Mouse (Mus musculus): ENCODE measurements around the gene Tln2.
"Not testable (repeated sequence)": the region's sequence is repeated elsewhere in the genome, so short reads cannot be mapped to it uniquely, and the experiment has no call there.

The Tln2 gene

DNA sequence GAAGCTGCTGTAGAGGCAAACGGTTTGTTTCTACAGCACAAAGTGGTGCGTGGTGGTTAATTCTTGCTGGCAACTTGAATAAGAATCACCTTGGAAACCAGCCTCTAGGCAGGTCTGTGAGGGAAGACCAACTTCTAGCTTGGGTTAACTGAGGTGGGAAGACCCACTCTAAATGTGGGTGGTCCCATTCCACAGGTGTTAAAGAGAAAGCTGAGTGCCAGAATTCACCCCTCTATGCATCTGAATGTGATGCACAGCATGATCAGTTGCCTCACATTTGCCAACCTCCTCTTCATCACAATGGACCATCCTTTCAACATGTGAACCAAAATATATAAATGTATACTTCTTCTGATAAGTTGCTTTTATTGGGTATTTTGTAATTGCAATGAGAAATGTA, 197.4 kb downstream of the Tln2 start:
- no peak for DNase-seq (ENCODE audit: extremely low read depth, low read depth)

DNA sequence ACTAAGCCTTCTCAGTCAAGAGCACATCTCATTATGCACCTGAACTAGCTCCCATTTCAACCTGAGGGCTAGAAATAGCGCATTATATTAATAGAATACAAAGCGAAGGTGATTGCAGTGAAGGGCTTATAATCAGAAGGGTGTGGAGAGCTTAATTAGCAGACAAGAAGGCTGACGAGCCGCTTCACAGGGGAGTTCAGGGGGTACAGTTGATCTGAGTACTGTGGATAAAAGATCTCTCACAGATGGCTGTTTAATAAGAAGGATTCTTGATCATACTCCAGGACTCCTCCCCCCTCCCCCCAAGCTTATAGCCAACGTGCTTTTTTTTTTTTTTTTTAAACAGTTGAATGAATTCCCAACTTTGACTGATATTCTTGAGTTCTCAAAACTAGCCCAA, 198.0 kb downstream of the Tln2 start:
- DNase-seq (ENCODE audit: extremely low read depth, low read depth), result no peak

DNA sequence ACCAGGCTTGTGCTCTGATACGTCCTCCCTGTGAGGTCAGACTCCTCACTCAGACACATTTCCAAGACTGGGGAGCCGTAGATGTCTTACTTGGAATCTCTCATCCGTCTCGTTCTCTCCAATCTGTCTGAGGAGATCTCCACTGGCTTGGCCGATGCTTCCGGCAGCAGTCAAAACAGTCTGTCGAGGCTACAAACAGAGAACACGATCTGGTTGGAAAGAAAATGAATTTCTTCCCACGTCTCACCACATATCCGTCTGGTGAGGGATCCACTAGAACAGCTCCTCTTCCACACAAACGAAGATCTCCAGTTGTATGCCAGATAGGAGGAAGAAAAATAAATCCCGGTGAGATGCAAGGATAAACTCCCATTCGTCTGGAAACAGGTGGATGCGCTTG, 205.1 kb downstream of the Tln2 start:
- DNase-seq (ENCODE audit: extremely low read depth, low read depth), result no peak

DNA sequence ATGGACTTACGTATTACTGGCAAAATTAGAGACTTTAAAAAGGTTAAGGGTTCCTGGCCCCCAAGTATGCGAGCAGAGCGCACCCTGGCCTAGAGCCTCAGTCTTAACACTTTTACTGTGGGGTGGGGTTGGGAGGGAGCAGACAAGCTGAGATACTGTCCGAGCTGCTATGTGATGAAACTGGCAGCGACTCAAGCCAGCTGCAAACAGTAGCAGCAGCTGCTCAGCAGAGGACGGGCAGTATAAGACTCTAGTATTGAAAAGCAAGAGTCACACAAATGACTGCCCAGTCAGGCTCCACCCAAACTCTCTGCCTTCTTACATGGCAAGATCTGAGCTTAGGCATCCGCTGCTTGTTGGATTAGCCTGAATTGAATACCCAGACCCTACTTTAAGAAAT, 206.1 kb downstream of the Tln2 start:
- no peak for DNase-seq (ENCODE audit: extremely low read depth, low read depth)

DNA sequence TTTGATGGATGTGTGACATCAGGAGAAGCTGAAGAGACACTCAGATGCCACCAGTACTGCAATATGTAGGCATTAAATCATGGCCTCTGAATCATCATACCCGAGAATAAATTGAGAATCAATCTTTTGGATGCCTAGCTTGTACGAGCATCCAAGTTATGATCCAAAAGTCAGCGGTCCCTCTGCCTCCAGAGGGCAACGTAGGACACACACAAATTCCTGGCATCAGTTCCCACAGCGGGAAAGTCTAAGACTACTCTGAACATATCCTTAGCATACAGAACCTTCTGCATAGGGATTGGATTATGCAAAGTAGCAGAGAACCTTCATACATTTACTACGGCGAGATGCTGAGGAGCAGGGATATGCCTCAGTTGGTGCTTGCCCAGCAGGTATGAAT, 210.5 kb downstream of the Tln2 start:
- DNase-seq (ENCODE audit: extremely low read depth, low read depth), result no peak

DNA sequence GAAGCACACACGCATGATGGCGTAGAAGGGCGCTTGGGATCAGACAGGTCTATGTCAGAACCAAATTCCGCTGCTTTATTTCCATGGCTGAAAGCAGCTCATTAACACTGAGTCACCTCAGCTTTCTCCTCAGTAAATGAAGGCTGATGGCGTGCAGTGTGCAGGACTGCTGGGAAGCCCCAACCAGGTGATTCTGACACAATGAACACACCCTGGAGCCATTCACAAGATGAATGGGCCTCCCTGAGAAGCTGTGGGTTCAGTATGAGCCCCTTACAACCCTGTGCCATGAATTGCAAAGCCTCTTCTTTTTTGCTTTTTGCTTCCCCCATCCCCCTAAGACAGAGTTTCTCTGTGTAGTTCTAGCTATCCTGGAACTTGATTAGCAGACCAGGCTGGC, 212.3 kb downstream of the Tln2 start:
- no peak for DNase-seq (ENCODE audit: extremely low read depth, low read depth)

DNA sequence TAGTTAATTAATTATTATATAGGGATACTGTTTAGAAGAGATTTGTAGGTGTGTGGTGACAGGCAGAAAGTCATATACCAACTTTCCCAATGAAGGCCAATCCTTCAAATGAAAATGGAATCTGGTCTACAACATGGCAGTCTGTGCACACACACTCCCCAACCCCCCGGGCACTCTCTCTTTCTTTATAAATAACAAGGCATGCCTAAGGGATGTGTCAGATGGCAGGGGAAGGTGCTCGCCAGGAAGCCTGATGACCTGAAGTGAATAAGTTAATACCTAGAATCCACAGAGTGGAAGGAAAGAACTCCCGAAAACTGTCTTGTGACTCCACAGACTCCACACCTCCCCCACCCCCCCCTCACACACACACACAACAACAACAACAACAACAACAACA, 228.2 kb downstream of the Tln2 start:
- DNase-seq (ENCODE audit: extremely low read depth, low read depth), result no peak

DNA sequence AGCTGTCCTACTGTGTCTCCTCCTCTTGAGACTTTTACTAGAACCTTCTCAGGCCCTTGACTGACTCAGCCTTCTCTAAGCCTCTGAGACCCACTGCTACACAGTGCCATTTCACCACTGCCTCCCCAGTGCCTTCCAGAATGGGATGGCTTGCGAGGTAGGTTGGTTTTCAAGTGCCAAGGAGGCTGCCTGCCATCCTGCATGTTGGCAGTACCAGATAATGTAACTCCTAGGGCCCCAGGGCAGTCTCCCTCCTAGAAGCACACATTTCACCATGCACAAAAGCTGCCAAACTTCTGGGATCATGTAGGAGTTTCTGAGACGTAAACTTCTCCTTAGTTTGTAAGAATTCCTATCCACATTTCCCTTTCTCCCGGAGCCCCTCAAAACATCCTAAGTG, 231.1 kb downstream of the Tln2 start:
- DNase-seq (ENCODE audit: extremely low read depth, low read depth), result no peak

DNA sequence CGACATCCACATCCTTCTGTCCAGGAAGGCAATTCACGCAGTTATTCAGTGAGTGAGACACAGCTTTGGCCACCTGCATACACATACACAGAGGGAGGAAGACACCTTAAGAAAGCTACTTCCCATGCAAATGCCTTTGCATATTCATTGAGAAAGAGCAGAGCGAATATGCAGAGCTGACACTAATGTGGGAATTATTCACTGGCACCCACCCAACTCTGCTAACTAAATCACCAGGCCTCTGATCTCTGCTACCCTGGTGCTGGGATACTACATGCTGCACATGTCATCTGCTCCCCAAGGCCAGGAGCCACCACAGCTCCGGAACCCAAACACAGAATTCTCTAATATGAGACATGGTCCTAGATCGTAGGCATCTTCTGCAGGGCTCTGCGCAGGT, 237.6 kb downstream of the Tln2 start:
- no peak for DNase-seq (ENCODE audit: extremely low read depth, low read depth)

DNA sequence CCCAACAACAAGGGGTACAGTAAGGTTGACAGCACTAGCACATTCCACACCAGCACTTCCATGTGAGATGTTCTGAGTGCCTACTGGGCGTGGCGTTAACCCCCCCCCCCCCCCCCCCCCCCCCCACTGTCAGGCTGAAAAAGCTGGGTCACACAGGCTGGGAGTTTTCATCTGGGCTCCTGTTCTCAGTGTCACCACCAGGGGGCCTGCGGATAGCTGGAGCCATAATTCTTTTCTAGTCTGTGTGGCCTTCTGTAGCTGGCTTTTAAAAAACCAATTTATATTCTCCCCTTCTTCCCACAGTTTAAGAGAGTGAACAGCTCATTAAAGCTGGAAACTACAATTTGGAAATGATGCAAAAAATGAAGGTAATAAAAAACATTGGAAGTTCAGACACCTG, 244.1 kb downstream of the Tln2 start:
- no peak for DNase-seq (ENCODE audit: extremely low read depth, low read depth)

DNA sequence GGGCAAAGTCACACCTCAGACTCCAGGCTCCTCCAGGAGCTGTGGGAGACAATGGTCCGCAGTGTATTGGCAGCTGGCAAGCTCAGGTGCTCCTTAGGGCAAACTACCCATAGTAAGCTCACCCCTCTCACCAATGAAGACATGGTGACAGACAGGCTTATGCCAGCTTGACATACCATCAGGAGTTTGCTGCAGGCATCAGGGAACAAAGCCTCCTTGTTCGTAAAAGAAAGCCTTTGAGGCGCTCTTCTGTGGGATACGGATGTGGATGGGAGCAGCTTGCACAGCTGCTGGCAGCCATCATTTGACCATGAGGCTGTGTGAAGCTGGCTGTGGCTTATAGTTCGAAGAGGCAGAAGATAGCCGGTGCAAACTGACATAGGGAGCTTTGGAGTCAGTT, 254.5 kb downstream of the Tln2 start:
- DNase-seq (ENCODE audit: extremely low read depth, low read depth), result no peak

DNA sequence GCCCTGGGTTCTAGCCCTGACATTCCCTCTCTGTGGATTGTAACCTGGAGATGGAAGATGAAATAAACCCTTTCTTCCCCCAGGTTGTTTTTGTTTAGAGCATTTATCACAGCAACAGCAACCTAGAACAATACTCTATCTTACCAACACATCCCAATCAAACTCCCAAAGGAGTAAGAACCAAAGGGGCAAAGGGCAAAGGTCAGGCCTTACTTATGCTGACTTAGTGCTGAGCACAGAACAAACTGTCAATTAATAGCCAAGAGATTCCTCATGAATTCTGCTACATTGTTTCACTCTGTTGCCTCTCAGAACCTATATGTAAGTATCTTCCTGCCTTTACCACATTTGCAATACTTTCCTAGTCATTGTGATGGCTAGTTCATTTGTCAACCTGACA, 255.5 kb downstream of the Tln2 start:
- no peak for DNase-seq (ENCODE audit: extremely low read depth, low read depth)

DNA sequence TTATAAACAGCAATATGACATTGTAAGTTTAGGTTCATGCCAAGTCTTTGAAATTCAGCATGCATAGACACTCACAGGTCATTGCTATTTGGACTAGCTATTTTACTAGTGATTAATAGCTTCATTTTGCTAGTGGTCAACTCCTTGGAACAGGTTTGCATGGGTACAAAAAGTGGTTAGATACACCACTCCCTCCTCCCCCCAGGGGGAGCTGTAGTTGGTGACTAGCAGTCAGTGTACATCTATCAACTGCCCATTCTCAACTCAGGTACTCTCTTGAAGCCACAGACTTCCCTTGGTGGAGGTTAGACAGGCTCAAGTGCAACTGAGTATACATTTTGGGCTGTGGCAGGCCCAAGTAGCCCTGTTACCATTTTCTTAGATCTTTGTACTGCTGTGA, 256.5 kb downstream of the Tln2 start:
- no peak for DNase-seq (ENCODE audit: extremely low read depth, low read depth)

DNA sequence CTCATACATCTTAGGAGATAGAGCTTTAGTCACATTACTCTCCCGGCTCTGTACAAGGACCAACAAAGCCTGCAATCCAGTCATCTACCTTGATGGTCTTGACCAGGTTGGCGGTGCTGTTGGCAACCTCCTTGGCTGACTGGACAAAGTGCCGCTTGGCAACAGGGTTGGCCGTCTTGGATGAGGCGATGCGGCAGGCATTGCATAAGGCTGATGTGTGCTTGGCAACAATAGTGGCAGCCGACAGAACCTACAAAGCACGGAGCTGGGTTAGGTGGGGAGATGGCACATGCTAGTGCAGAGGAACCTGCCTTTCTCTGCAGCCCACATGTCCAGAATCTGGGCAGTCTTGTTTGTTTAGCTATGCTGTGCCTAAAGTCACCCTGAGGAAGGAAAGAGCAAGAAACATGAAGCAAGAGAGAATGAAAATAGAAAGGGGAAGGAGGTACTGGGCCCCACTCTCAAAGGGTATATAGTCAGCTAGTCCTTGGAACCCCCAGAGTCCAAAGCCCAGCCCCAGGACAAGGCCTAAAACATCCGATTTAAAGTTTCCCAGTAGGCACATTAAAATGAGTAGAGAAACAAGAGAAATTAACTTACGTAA, 257.0 kb downstream of the Tln2 start:
- no peak for DNase-seq (ENCODE audit: extremely low read depth, low read depth)

DNA sequence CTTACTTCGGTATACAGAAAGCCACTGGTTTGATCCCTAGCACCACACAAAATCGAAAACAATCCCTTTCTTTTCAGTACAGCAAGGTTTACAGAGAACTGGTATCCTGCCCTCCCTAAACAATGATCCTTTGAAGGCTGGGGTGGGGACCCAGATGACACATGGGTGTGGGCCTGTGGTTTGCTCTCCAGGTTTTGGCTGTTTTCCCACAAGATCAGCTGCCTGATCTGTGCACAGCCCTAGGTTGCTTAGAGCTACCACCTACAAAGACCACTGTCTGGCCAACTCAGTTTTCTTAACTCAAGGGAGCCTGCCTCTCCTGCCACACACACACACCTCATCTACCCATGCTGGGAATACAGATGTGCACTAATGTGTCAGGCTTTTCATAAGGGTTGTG, 257.9 kb downstream of the Tln2 start:
- DNase-seq (ENCODE audit: extremely low read depth, low read depth), result no peak

DNA sequence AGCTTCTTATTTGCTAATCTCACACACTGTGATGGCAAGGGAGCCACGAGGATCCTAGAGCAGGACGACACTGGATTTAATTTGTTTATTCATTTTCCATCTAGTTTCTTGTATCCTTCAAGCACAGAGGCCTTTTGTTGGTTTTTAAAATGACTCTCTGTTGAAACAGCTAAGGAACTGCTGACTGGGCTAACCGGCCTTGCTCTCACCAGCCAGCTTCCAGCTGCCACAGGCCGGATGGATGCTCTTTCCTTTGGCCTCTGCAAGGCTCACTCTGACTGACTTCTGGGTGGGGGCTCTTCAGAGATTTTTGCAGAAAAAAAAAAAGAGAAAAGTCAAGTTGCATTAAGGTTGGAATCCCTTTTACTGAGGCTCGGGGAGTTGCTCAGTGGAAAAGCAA, 258.7 kb downstream of the Tln2 start:
- no peak for DNase-seq (ENCODE audit: extremely low read depth, low read depth)

DNA sequence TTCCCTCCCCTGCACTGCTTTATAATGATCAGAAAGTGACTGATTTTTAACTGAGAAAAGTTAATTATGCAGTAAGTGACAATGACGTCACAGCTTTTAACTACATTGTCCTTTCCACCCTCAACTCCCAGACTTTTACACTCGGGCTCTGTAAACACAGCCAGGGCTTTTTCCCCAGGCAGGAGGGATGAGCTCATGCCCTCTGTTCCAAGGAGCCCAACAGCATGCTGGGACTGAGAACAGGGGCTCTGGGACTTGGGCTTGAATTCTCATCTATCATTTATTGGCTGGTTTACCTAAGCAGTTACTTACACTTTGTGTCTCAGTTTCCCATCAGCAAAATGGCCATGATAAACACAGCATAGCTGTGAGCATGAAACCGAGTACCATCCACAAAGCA, 259.2 kb downstream of the Tln2 start:
- DNase-seq (ENCODE audit: extremely low read depth, low read depth), result no peak

DNA sequence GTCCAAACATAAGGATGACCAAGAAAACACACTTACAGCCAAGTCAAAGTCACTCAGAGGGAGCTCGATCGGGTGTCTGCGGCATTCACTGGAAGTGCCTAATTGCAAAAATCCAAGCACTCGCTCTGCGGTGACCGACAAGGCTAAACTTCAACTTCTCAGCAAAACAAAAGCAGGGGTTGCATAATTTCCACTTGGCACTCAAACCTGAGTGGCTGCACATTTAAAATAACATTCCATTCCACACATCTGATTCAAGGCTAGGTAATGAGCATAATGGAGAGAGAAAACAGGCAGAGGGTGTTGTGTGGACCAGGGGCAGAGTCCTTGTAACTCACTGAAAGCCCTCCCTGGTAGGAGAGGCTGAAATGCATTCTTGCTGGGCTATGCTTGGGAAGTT, 260.3 kb downstream of the Tln2 start:
- no peak for DNase-seq (ENCODE audit: extremely low read depth, low read depth)

DNA sequence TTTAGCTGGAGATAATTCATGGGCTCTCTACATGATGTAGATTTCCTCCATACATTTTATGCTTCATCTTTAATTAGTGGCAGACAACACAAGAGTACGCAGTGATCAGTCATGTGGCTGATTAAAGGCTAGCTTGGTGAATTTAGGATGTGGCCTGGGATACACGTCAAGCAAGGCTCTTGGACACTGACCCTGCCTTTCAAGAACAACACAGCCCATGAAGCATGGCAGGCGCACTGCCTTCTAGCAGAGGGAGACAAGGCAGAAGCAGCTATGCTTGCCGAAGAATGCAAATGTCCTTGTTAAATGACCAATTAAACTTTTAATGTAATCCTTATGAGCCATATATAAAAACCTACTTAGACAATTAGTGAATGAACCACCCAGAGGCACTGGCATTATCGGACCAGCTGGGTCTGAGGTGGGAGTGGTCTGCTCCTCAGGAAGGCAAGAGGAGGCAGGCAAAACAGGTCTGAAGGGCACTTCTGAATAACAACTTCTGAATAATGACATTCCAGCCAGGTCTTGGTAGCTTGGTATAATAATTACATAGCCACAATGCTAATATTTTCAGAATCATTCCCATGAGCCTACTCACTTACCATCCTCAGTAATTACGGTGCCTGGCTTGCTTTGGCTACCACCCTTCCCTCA, 262.1 kb downstream of the Tln2 start:
- DNase-seq (ENCODE audit: extremely low read depth, low read depth), result no peak

DNA sequence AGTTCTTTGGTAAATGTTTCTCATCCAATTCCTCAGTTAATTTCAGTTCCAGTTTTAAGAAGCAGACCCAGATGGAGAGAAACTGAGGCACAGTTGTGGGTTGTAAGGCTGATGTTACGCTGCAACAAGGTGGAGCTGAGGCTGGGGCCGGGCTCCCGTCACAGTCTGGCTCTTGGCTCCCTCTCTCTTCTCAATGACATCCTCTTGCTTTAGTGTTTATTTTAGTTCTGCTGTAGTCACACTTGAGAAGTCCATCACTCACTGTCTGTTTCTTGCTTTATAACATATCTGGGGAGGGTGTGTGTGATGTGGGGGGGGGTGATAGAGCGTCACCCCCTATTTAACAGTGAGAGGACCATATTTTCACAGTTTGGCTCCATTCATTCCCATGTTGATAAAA, 272.0 kb downstream of the Tln2 start:
- DNase-seq (ENCODE audit: extremely low read depth, low read depth), result no peak

DNA sequence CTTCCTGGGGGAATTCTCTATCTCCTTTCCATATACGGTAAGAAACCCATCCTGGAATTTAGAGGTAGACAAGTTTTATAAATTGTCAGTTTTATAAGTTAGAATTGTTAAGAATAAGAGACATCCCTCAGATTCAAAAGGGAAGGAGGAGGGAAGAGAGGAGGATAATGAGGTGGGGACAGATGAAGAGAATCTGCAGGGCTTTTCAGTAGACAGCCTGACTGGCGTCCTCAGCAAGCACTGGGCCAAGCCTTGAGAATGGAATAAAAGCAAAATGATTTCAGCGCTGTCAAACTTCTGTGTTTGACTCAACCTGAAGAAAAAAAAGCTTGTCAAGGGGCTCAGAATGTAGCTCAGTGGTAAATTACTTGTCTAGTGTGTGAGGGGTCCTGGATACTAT, 272.7 kb downstream of the Tln2 start:
- no peak for DNase-seq (ENCODE audit: extremely low read depth, low read depth)

DNA sequence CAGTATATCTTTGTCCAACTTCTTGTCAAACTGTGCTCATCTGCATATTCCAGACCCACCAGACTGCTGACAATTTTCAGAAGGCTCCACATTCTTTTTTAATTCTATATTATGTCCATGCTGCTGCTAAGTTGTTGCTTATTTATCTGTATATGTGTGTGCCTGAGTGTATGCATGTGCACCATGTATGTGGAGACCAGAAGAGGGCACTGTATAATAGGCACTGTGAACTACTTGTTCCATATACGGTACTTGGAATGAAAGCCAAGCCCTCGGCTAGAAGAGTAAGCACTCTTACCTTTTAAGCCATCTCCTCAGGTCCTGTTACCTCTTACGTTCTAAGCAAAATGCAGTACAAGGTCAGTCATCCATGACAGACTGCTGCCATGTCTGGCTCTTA, 274.0 kb downstream of the Tln2 start:
- no peak for DNase-seq (ENCODE audit: extremely low read depth, low read depth)

DNA sequence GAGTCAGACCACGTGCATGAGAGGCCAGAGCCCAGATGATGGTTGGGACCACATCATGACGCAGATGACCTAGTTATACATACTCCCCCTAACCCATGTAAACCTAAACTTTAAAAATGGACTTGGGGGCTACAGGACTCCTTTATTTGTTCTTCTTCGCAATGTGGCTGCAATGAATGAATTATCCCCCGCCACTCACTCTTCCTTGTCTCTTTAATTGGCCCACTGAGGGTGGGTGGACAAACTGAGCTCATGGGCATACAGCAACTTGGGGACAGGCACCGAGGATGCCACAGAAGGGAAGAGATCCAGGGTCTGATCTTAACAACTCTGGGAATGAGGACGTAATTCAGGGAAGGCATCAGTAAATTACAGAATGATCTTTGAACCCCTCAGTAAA, 277.7 kb downstream of the Tln2 start:
- no peak for DNase-seq (ENCODE audit: extremely low read depth, low read depth)

DNA sequence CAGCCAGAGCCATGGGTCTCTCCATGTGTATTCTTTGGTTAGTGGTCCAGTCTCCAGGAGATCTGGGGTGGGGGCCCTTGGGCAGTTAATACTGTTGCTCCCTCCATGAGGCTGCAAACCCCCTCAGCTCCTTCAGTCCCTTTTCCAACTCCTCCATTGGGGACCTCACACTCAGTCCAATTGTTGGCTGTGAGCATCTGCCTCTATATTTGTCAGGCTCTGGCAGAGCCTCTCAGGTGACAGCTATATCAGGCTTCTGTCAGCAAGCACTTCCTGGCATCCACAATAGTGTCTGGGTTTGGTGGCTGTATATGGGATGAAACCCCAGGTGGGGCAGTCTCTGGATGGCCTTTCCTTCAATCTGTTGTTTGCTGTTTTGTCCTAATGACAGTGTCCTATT, 279.2 kb downstream of the Tln2 start:
- DNase-seq (ENCODE audit: extremely low read depth, low read depth), result not testable (repeated sequence)
